Comparison of ENCODE assay signal across 33 mouse cellular contexts in the genomic region with DNA sequence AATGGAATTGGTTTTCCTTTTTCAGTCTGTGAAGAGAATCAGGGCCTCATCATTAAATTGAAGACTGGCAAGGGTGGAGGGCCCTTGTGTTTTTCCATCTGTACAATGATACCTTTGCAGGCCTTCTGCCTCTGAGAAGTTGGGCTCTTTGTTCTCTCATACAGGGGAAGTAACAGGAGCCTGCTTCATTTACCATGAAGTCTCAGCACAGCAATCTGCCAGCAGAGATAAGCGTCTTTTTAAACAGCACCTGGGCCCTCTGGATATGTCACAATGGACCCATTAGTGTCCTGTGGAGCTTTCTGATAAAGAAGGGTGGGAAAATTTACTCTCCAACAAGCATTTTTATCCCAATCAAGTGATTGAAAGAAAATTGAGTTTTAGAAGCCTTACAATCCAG. TPM values are rescaled to one million over a fixed set of nuclear protein-coding genes. Genes with fewer than 3 reads are reported as not detected.
DNase-seq lines count a peak whose midpoint lies in the region; ATAC-seq and TF ChIP-seq lines count a peak whose summit lies in the region.
"Had no signal": no experiment of that assay in that cellular context is flagged by ENCODE, and none has a peak within 500 bp of the region (broad histone marks: within the 10 kb centered on the region; RNA-seq: fewer than 3 reads in every experiment).

No protein-coding gene starts in this region.

- no peak overlapping the region for H3K4me3 ChIP-seq in forebrain, embryonic 10.5 days
- no peak overlapping the region for H3K4me3 ChIP-seq in forebrain, embryonic 14.5 days (ENCODE audit: low read depth, low read length)
- no peak overlapping the region for H3K4me3 ChIP-seq in layer of hippocampus, adult 2 months
- no peak overlapping the region for H3K4me3 ChIP-seq in midbrain, embryonic 14.5 days (replicated peaks; ENCODE audit: low read depth, low read length)
- no peak overlapping the region for H3K4me3 ChIP-seq in midbrain, postnatal 0 days (ENCODE audit: low read depth, low read length)
- H3K4me3 ChIP-seq: embryonic facial prominence, embryonic 10.5 days; embryonic facial prominence, embryonic 15.5 days; heart, adult 2 months; heart, embryonic 13.5 days; hindbrain, embryonic 15.5 days; kidney, embryonic 15.5 days; limb, embryonic 13.5 days; lung, embryonic 15.5 days had no signal

- no peak overlapping the region for H3K9ac ChIP-seq in forebrain, embryonic 14.5 days (ENCODE audit: low read length)
- no peak overlapping the region for H3K9ac ChIP-seq in midbrain, embryonic 14.5 days (replicated peaks; ENCODE audit: low read length)
- H3K9ac ChIP-seq in midbrain, postnatal 0 days (replicated peaks; ENCODE audit: low read length, poor library complexity, severe bottlenecking), result no peak overlapping the region
- H3K9ac ChIP-seq: embryonic facial prominence, embryonic 15.5 days; forebrain, postnatal 0 days; heart, embryonic 13.5 days; hindbrain, embryonic 15.5 days; kidney, embryonic 15.5 days; limb, embryonic 13.5 days; lung, embryonic 15.5 days had no signal

- DNase-seq in forebrain, embryonic 10.5 days (ENCODE audit: extremely low spot score, low spot score), result peak; percentile 5
- DNase-seq in forebrain, embryonic 14.5 days (ENCODE audit: low spot score), result no peak
- no peak for DNase-seq in layer of hippocampus, adult 2 months (ENCODE audit: low spot score in 2 of 2)
- DNase-seq in layer of hippocampus, adult 9-10 months (ENCODE audit: low spot score), result no peak
- DNase-seq in midbrain, embryonic 14.5 days, result peak; percentile 46
- no peak for DNase-seq in midbrain, postnatal 0 days (ENCODE audit: low spot score)
- DNase-seq in heart, postnatal 10 days, result no peak
- no peak for DNase-seq in urinary bladder, postnatal 36 days (ENCODE audit: low spot score in 2 of 2)
- DNase-seq: adrenal gland, adult 2 months; adrenal gland, postnatal 36 days; cerebellum, postnatal 14 days; forebrain, postnatal 0 days; heart, adult 2 months; heart, postnatal 14 days; kidney, adult 18-20 months; kidney, postnatal 36 days; right cerebral cortex, postnatal 4 days; thymus, adult 18-20 months; thymus, postnatal 25 days had no signal

- H3K27me3 ChIP-seq in forebrain, embryonic 10.5 days (ENCODE audit: poor library complexity, severe bottlenecking), result peaks cover 11% of the 10 kb centered on the region
- H3K27me3 ChIP-seq in forebrain, embryonic 14.5 days (replicated peaks; ENCODE audit: control insufficient read depth, insufficient read depth, low read length), result no peaks in the 10 kb centered on the region
- H3K27me3 ChIP-seq in midbrain, embryonic 14.5 days (ENCODE audit: control insufficient read depth, insufficient read depth, low read length), result no peaks in the 10 kb centered on the region
- H3K27me3 ChIP-seq in midbrain, postnatal 0 days (ENCODE audit: insufficient read depth, low read length), result no peaks in the 10 kb centered on the region
- H3K27me3 ChIP-seq: CH12.LX; embryonic facial prominence, embryonic 15.5 days; heart, embryonic 13.5 days; hindbrain, embryonic 15.5 days; kidney, embryonic 15.5 days; limb, embryonic 13.5 days; lung, embryonic 15.5 days had no signal

- intact Hi-C loops in heart, postnatal 10 days (cut with DNase I), result no loop called here

- no peak for TF ChIP-seq CTCF in layer of hippocampus, adult 2 months (conservative IDR thresholded peaks at IDR 0.05)
- no peak for TF ChIP-seq CTCF in midbrain, postnatal 0 days (IDR thresholded peaks at IDR 0.05)

- no peak overlapping the region for H3K4me2 ChIP-seq in forebrain, embryonic 14.5 days (ENCODE audit: low read length)
- H3K4me2 ChIP-seq in midbrain, embryonic 14.5 days (ENCODE audit: low read length), result no peak overlapping the region
- no peak overlapping the region for H3K4me2 ChIP-seq in midbrain, postnatal 0 days (ENCODE audit: low read depth, low read length, poor library complexity, severe bottlenecking)
- H3K4me2 ChIP-seq: embryonic facial prominence, embryonic 15.5 days; heart, embryonic 13.5 days; hindbrain, embryonic 15.5 days; kidney, embryonic 15.5 days; limb, embryonic 13.5 days; liver, embryonic 11.5 days; lung, embryonic 15.5 days had no signal

- H3K4me1 ChIP-seq in forebrain, embryonic 10.5 days, result peaks cover 10% of the 10 kb centered on the region
- 0 out of 2 replicates have a peak, but pooled peaks cover under 1% of the 10 kb centered on the region for H3K4me1 ChIP-seq in forebrain, embryonic 14.5 days (ENCODE audit: control insufficient read depth, insufficient read depth, low read length)
- H3K4me1 ChIP-seq in midbrain, embryonic 14.5 days (ENCODE audit: control insufficient read depth, insufficient read depth, low read length), result peaks cover 3% of the 10 kb centered on the region
- peaks cover 2% of the 10 kb centered on the region; the same call in 1 of the 2 replicates for H3K4me1 ChIP-seq in midbrain, postnatal 0 days (ENCODE audit: insufficient read depth, low read length)

- H3K27ac ChIP-seq in forebrain, embryonic 10.5 days, result no peak overlapping the region
- no peak overlapping the region for H3K27ac ChIP-seq in forebrain, embryonic 14.5 days (ENCODE audit: low read depth, low read length)
- H3K27ac ChIP-seq in layer of hippocampus, adult 2 months, result peak overlapping the region; percentile 99
- H3K27ac ChIP-seq in midbrain, embryonic 14.5 days (replicated peaks; ENCODE audit: low read depth, low read length), result peak overlapping the region; percentile 53
- H3K27ac ChIP-seq in midbrain, postnatal 0 days (ENCODE audit: low read depth, low read length), result no peak overlapping the region
- H3K27ac ChIP-seq: embryonic facial prominence, embryonic 10.5 days; embryonic facial prominence, embryonic 15.5 days; heart, adult 2 months; heart, embryonic 13.5 days; hindbrain, embryonic 15.5 days; kidney, embryonic 15.5 days; limb, embryonic 13.5 days; lung, embryonic 15.5 days; stomach, postnatal 0 days had no signal

- no peaks in the 10 kb centered on the region for H3K9me3 ChIP-seq in forebrain, embryonic 10.5 days
- no peaks in the 10 kb centered on the region for H3K9me3 ChIP-seq in forebrain, embryonic 14.5 days (replicated peaks; ENCODE audit: control insufficient read depth, low read length)
- no peaks in the 10 kb centered on the region for H3K9me3 ChIP-seq in midbrain, embryonic 14.5 days (ENCODE audit: control insufficient read depth, low read length)
- no peaks in the 10 kb centered on the region for H3K9me3 ChIP-seq in midbrain, postnatal 0 days (ENCODE audit: low read length)
- H3K9me3 ChIP-seq: embryonic facial prominence, embryonic 15.5 days; heart, embryonic 13.5 days; hindbrain, embryonic 15.5 days; kidney, embryonic 15.5 days; limb, embryonic 13.5 days; lung, embryonic 15.5 days had no signal

- WGBS in forebrain, embryonic 10.5 days, result 33% methylated on average over 1 of the region's 1 CpGs
- 12% methylated on average over 1 of the region's 1 CpGs for WGBS in forebrain, embryonic 14.5 days
- WGBS in midbrain, embryonic 14.5 days, result 36% methylated on average over 1 of the region's 1 CpGs
- 40% methylated on average over 1 of the region's 1 CpGs for WGBS in midbrain, postnatal 0 days

- no peaks in the 10 kb centered on the region for H3K36me3 ChIP-seq in forebrain, embryonic 10.5 days (replicated peaks)
- H3K36me3 ChIP-seq in forebrain, embryonic 14.5 days (ENCODE audit: control insufficient read depth, insufficient read depth, low read length), result no peaks in the 10 kb centered on the region
- no peaks in the 10 kb centered on the region for H3K36me3 ChIP-seq in midbrain, embryonic 14.5 days (ENCODE audit: control insufficient read depth, insufficient read depth, low read length)
- H3K36me3 ChIP-seq in midbrain, postnatal 0 days (ENCODE audit: insufficient read depth, low read length), result no peaks in the 10 kb centered on the region
- H3K36me3 ChIP-seq: embryonic facial prominence, embryonic 10.5 days; embryonic facial prominence, embryonic 15.5 days; heart, embryonic 13.5 days; hindbrain, embryonic 15.5 days; kidney, embryonic 15.5 days; limb, embryonic 13.5 days; lung, embryonic 15.5 days had no signal

- ATAC-seq in forebrain, embryonic 14.5 days, result no peak
- no peak for ATAC-seq in midbrain, embryonic 14.5 days (ENCODE audit: low FRiP score, low TSS enrichment)
- no peak for ATAC-seq in midbrain, postnatal 0 days (ENCODE audit: low FRiP score)
- ATAC-seq: activated CD4-positive, CD25-positive, alpha-beta regulatory T cell, adult 4 months; forebrain, postnatal 0 days had no signal

RNA-seq across cellular contexts. Expression of gene Mettl24, which starts 5.8 kb away (rescaled TPM):
- 0.53 and 0.78 TPM in 2 replicates for polyA plus RNA-seq in forebrain, embryonic 10.5 days (2016; fragmentation: Nextera tagmentation; extraction: Ambion mirVana)
- 0.23 and 0.29 TPM in 2 replicates for polyA plus RNA-seq in forebrain, embryonic 14.5 days (2014; fragmentation: Nextera tagmentation; extraction: Ambion mirVana)
- 1 to 10 TPM; 2.0 to 2.8 TPM for total RNA-seq in layer of hippocampus, adult 2 months (2021)
- 0.41 and 0.57 TPM in 2 replicates for polyA plus RNA-seq in midbrain, embryonic 14.5 days (2014; fragmentation: Nextera tagmentation; extraction: Ambion mirVana)
- total RNA-seq in midbrain, postnatal 0 days (2014; rRNA removed), result not detected in 2 replicates
- 0.98 and 1.1 TPM in 2 replicates for polyA plus RNA-seq in midbrain, postnatal 0 days (2015; fragmentation: Nextera tagmentation; extraction: Ambion mirVana)
- 1 to 10 TPM; 1.9 to 2.3 TPM for total RNA-seq in heart, postnatal 10 days (2021)
- total RNA-seq: CH12.LX; forebrain, postnatal 0 days; megakaryocyte progenitor cell, adult 5-6 weeks had no signal
- polyA plus RNA-seq: activated CD4-positive, CD25-positive, alpha-beta regulatory T cell, adult 4 months had no signal

RNA-seq across cellular contexts. Expression of gene Ddo, which starts 59.1 kb away (rescaled TPM):
- 0.14 and 0.26 TPM in 2 replicates for polyA plus RNA-seq in forebrain, embryonic 10.5 days (2016; fragmentation: Nextera tagmentation; extraction: Ambion mirVana)
- polyA plus RNA-seq in forebrain, embryonic 14.5 days (2014; fragmentation: Nextera tagmentation; extraction: Ambion mirVana), result 0.75 and 0.79 TPM in 2 replicates
- 10 to 100 TPM; 18.9 to 21.5 TPM for total RNA-seq in layer of hippocampus, adult 2 months (2021)
- 0.45 and 0.57 TPM in 2 replicates for polyA plus RNA-seq in midbrain, embryonic 14.5 days (2014; fragmentation: Nextera tagmentation; extraction: Ambion mirVana)
- total RNA-seq in midbrain, postnatal 0 days (2014; rRNA removed), result 2.5 and 2.8 TPM in 2 replicates
- 1.9 and 2.1 TPM in 2 replicates for polyA plus RNA-seq in midbrain, postnatal 0 days (2015; fragmentation: Nextera tagmentation; extraction: Ambion mirVana)
- total RNA-seq in heart, postnatal 10 days (2021), result 10 to 100 TPM; 24.2 to 24.9 TPM
- total RNA-seq: CH12.LX; ES-E14; megakaryocyte progenitor cell, adult 5-6 weeks had no signal
- polyA plus RNA-seq: activated CD4-positive, CD25-positive, alpha-beta regulatory T cell, adult 4 months; C2C12 had no signal

Comparison
In these comparisons a context has a peak if more than half of its experiments do, and no peak if none do; other contexts are left out.
1. DNase-seq: peak in forebrain, embryonic 10.5 days (single experiment) and midbrain, embryonic 14.5 days (single experiment); none in forebrain, embryonic 14.5 days (single experiment), layer of hippocampus, adult 2 months (0 of 2), layer of hippocampus, adult 9-10 months (single experiment), midbrain, postnatal 0 days (single experiment), heart, postnatal 10 days (0 of 2) and urinary bladder, postnatal 36 days (0 of 2).
2. H3K27ac ChIP-seq: peak in layer of hippocampus, adult 2 months (single experiment) and midbrain, embryonic 14.5 days (single experiment); none in forebrain, embryonic 10.5 days (single experiment), forebrain, embryonic 14.5 days (single experiment) and midbrain, postnatal 0 days (single experiment).